Mouse (Mus musculus): ENCODE data around the gene Slc13a5. TPM values are rescaled to one million over a fixed set of nuclear protein-coding genes. Genes with fewer than 3 reads are reported as not detected.

Slc13a5 gene
- polyA plus RNA-seq, 1 experiment from 2014 or later = 2.8 TPM

Other genes starting within 250 kb of the Slc13a5 start
- 0.45 and 0.49 TPM in 2 replicates for gene Aipl1, start 229.7 kb downstream of the Slc13a5 start, polyA plus RNA-seq (2015; fragmentation: Nextera tagmentation; extraction: Ambion mirVana)
- gene Pimreg, start 225.2 kb downstream of the Slc13a5 start, polyA plus RNA-seq (2015; fragmentation: Nextera tagmentation; extraction: Ambion mirVana) = 28.3 and 31.9 TPM in 2 replicates
- gene Pitpnm3, start 131.4 kb downstream of the Slc13a5 start, polyA plus RNA-seq (2015; fragmentation: Nextera tagmentation; extraction: Ambion mirVana) = 4.8 and 5.3 TPM in 2 replicates
- gene Gm43951, start 60.4 kb downstream of the Slc13a5 start, polyA plus RNA-seq (2015; fragmentation: Nextera tagmentation; extraction: Ambion mirVana) = 1.8 and 1.9 TPM in 2 replicates
- 24.0 and 26.0 TPM in 2 replicates for gene 4933427D14Rik, start 59.8 kb downstream of the Slc13a5 start, polyA plus RNA-seq (2015; fragmentation: Nextera tagmentation; extraction: Ambion mirVana)
- 141 and 145 TPM in 2 replicates for gene Txndc17, start 59.7 kb downstream of the Slc13a5 start, polyA plus RNA-seq (2015; fragmentation: Nextera tagmentation; extraction: Ambion mirVana)
- 53.5 and 57.1 TPM in 2 replicates for gene Med31, start 51.6 kb downstream of the Slc13a5 start, polyA plus RNA-seq (2015; fragmentation: Nextera tagmentation; extraction: Ambion mirVana)
- 2.0 and 2.1 TPM in 2 replicates for gene Xaf1, start 34.4 kb upstream of the Slc13a5 start, polyA plus RNA-seq (2015; fragmentation: Nextera tagmentation; extraction: Ambion mirVana)
- not detected in 2 replicates for gene Fbxo39, start 47.2 kb upstream of the Slc13a5 start, polyA plus RNA-seq (2015; fragmentation: Nextera tagmentation; extraction: Ambion mirVana)
- 9.7 and 11.2 TPM in 2 replicates for gene Tekt1, start 95.2 kb upstream of the Slc13a5 start, polyA plus RNA-seq (2015; fragmentation: Nextera tagmentation; extraction: Ambion mirVana)
- 8.1 and 9.3 TPM in 2 replicates for gene Smtnl2, start 144.5 kb upstream of the Slc13a5 start, polyA plus RNA-seq (2015; fragmentation: Nextera tagmentation; extraction: Ambion mirVana)
- not detected in 2 replicates for gene Ggt6, start 168.3 kb upstream of the Slc13a5 start, polyA plus RNA-seq (2015; fragmentation: Nextera tagmentation; extraction: Ambion mirVana)
- 67.5 and 69.4 TPM in 2 replicates for gene Mybbp1a, start 174.1 kb upstream of the Slc13a5 start, polyA plus RNA-seq (2015; fragmentation: Nextera tagmentation; extraction: Ambion mirVana)
- 10.7 and 11.6 TPM in 2 replicates for gene Spns2, start 222.7 kb upstream of the Slc13a5 start, polyA plus RNA-seq (2015; fragmentation: Nextera tagmentation; extraction: Ambion mirVana)

All from midbrain, embryonic 15.5 days (tissue).